Mouse (Mus musculus): ENCODE results near the gene Tgfbr3.

DNA sequence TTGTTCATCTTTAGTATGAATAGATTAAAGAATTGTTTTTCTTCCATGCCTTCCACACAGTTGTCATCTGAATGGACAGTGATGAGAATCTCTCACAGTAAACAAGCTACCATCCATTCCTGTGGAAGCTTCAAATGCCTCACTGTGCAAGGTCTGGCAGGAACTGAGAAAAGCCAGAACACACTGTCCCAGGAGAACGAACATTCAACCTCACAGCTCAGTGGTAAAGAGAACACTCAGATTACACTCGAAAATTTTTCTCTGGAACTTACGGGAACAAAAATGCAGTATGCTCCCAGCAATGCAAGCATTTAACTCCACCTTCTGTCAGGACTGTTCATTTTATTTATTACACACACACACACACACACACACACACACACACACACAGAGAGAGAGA, 13.2 kb downstream of the Tgfbr3 start:
- no peak for TF ChIP-seq CTCF (IDR thresholded peaks at IDR 0.05; ENCODE audit: borderline replicate concordance, control insufficient read depth, extremely low read depth, insufficient read depth, low read length, poor library complexity)
- no peak for TF ChIP-seq POLR2A (IDR thresholded peaks at IDR 0.05; ENCODE audit: control insufficient read depth, extremely low read depth, insufficient read depth, low read length, poor library complexity)
